Comparison of ENCODE assay signal across 9 mouse cellular contexts in the genomic region with DNA sequence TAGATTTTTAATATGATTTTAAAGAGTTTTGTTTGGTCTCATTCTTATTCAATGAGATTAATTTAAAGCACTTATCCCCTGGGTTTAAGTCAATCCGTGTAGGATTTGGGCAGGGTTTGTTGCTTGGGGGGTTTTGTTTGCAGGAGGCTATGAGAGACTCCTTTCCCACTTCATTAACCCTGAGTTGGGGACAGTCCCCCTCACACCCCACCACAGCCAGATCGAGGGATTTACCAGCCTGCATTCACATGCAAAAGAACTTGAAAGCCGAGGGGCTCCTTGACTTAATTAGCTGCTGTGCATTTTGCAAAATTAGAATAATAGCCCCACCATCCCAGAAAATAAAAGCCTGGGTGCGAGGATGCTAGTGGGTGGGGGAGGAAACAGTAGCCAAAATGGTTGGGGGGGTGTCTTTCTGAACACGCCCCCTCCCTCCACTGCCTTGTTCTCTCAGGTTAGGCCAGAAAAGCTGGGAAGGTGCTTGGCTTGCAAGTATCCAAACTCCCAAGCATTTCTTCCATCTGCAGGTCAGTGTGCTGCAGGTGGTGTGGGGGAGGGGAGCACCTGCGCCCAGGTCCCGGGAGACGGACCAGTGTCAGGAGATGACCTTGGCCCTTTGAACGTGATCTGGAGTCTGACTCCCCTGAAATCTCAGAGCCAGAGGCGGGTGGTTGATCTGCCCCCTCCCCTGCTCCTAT. TPM values are rescaled to one million over a fixed set of nuclear protein-coding genes. Genes with fewer than 3 reads are reported as not detected.
DNase-seq lines count a peak whose midpoint lies in the region; ATAC-seq lines count a peak whose summit lies in the region.
"Had no signal": no experiment of that assay in that cellular context is flagged by ENCODE, and none has a peak within 500 bp of the region (broad histone marks: within the 10 kb centered on the region; RNA-seq: fewer than 3 reads in every experiment).

No protein-coding gene starts in this region.

- H3K4me3 ChIP-seq in heart, embryonic 16.5 days (ENCODE audit: low read length), result peak overlapping the region; percentile 43
- peak overlapping the region; percentile 46 for H3K4me3 ChIP-seq in embryonic facial prominence, embryonic 10.5 days
- peak overlapping the region; percentile 20 for H3K4me3 ChIP-seq in hindbrain, embryonic 13.5 days
- H3K4me3 ChIP-seq in midbrain, embryonic 12.5 days, result peak overlapping the region; percentile 42

- H3K9me3 ChIP-seq in heart, embryonic 16.5 days (replicated peaks; ENCODE audit: control insufficient read depth, low read length), result no peaks in the 10 kb centered on the region
- H3K9me3 ChIP-seq in embryonic facial prominence, embryonic 10.5 days, result no peaks in the 10 kb centered on the region
- no peaks in the 10 kb centered on the region for H3K9me3 ChIP-seq in hindbrain, embryonic 13.5 days
- no peaks in the 10 kb centered on the region for H3K9me3 ChIP-seq in midbrain, embryonic 12.5 days

- no peak for DNase-seq in heart, postnatal 36 days
- no peak for DNase-seq in embryonic facial prominence, embryonic 10.5 days (ENCODE audit: low spot score)
- DNase-seq in frontal cortex, postnatal 36 days (ENCODE audit: low spot score in 2 of 2), result no peak
- DNase-seq in left cerebral cortex, postnatal 10 days (ENCODE audit: extremely low spot score in 1 of 2, low spot score in 2 of 2), result no peak
- DNase-seq in embryo, embryonic 9.5 days (ENCODE audit: extremely low spot score), result no peak

- peaks cover 63% of the 10 kb centered on the region for H3K27me3 ChIP-seq in heart, embryonic 16.5 days (ENCODE audit: control insufficient read depth, insufficient read depth, low read length)
- H3K27me3 ChIP-seq in embryonic facial prominence, embryonic 10.5 days (replicated peaks; ENCODE audit: low read depth, poor library complexity, severe bottlenecking), result peaks cover 98% of the 10 kb centered on the region
- H3K27me3 ChIP-seq in hindbrain, embryonic 13.5 days, result peaks cover 98% of the 10 kb centered on the region
- H3K27me3 ChIP-seq in midbrain, embryonic 12.5 days, result peaks cover 99% of the 10 kb centered on the region

- intact Hi-C loops in heart, postnatal 36 days (cut with DNase I), result no loop called here
- intact Hi-C loops in left cerebral cortex, postnatal 10 days (cut with DNase I), result no loop called here

- H3K4me2 ChIP-seq in heart, embryonic 16.5 days (ENCODE audit: low read depth, low read length), result peak overlapping the region; percentile 70
- peak overlapping the region; percentile 42 for H3K4me2 ChIP-seq in hindbrain, embryonic 13.5 days
- H3K4me2 ChIP-seq in midbrain, embryonic 12.5 days (replicated peaks), result peak overlapping the region; percentile 54

- H3K4me1 ChIP-seq in heart, embryonic 16.5 days (ENCODE audit: control insufficient read depth, insufficient read depth, low read length), result peaks cover 12% of the 10 kb centered on the region
- H3K4me1 ChIP-seq in embryonic facial prominence, embryonic 10.5 days, result peaks cover 33% of the 10 kb centered on the region
- peaks cover 42% of the 10 kb centered on the region for H3K4me1 ChIP-seq in hindbrain, embryonic 13.5 days (replicated peaks)
- H3K4me1 ChIP-seq in midbrain, embryonic 12.5 days, result peaks cover 66% of the 10 kb centered on the region

- 15% methylated on average over 10 of the region's 10 CpGs for WGBS in heart, embryonic 16.5 days
- 4% methylated on average over 10 of the region's 10 CpGs for WGBS in embryonic facial prominence, embryonic 10.5 days
- 2% methylated on average over 10 of the region's 10 CpGs for WGBS in hindbrain, embryonic 13.5 days
- 2% methylated on average over 10 of the region's 10 CpGs for WGBS in midbrain, embryonic 12.5 days

- no peak for ATAC-seq in heart, embryonic 16.5 days (replicated peaks; ENCODE audit: extremely low read depth, insufficient read depth, low FRiP score)
- no peak for ATAC-seq in hindbrain, embryonic 13.5 days (ENCODE audit: low FRiP score)
- peak; percentile 68 for ATAC-seq in midbrain, embryonic 12.5 days (ENCODE audit: low FRiP score, low read depth)

- 0 out of 2 replicates have a peak overlapping the region, but pooled peaks have one; percentile 33 for H3K9ac ChIP-seq in heart, embryonic 16.5 days (ENCODE audit: low read length)
- peak overlapping the region; percentile 58 for H3K9ac ChIP-seq in hindbrain, embryonic 13.5 days
- peak overlapping the region; percentile 51; the same call in 1 of the 2 replicates for H3K9ac ChIP-seq in midbrain, embryonic 12.5 days (replicated peaks)

- H3K36me3 ChIP-seq in heart, embryonic 16.5 days (ENCODE audit: control insufficient read depth, insufficient read depth), result no peaks in the 10 kb centered on the region; the same call in none of the 2 replicates
- H3K36me3 ChIP-seq in embryonic facial prominence, embryonic 10.5 days (replicated peaks), result peaks cover 22% of the 10 kb centered on the region
- H3K36me3 ChIP-seq in hindbrain, embryonic 13.5 days, result peaks cover 14% of the 10 kb centered on the region
- H3K36me3 ChIP-seq in midbrain, embryonic 12.5 days, result peaks cover 12% of the 10 kb centered on the region; the same call in 1 of the 2 replicates

- H3K27ac ChIP-seq in heart, embryonic 16.5 days (ENCODE audit: low read length), result no peak overlapping the region
- no peak overlapping the region for H3K27ac ChIP-seq in embryonic facial prominence, embryonic 10.5 days (replicated peaks)
- no peak overlapping the region; the same call in 1 of the 2 replicates for H3K27ac ChIP-seq in hindbrain, embryonic 13.5 days
- peak overlapping the region; percentile 84 for H3K27ac ChIP-seq in midbrain, embryonic 12.5 days (replicated peaks)

RNA-seq across cellular contexts. Expression of a gene that starts 8.6 kb away (rescaled TPM):
- not detected in 2 replicates for polyA plus RNA-seq in heart, embryonic 16.5 days (2015; fragmentation: Nextera tagmentation; extraction: Ambion mirVana)
- not detected for total RNA-seq in heart, postnatal 36 days (2021)
- 1.2 and 1.4 TPM in 2 replicates for polyA plus RNA-seq in embryonic facial prominence, embryonic 10.5 days (2016; fragmentation: Nextera tagmentation; extraction: Ambion mirVana)
- 11.4 and 17.1 TPM in 2 replicates for polyA plus RNA-seq in hindbrain, embryonic 13.5 days (2015; fragmentation: Nextera tagmentation; extraction: Ambion mirVana)
- 32.5 and 47.4 TPM in 2 replicates for polyA plus RNA-seq in midbrain, embryonic 12.5 days (2016; fragmentation: Nextera tagmentation; extraction: Ambion mirVana)
- total RNA-seq in left cerebral cortex, postnatal 10 days (2021), result not detected
- total RNA-seq: gastrocnemius, postnatal 4 days had no signal
